Mouse (Mus musculus) neutrophil, adult 59 days (primary cell): ENCODE measurements around the gene Usp17la. TPM values are rescaled to one million over a fixed set of nuclear protein-coding genes. Genes with fewer than 3 reads are reported as not detected.

Source experiments
- total RNA-seq, 2 experiments: library from RNA; stranded (reverse); gene quantifications; 1 replicate in 1 of 2; 2 replicates in 1 of 2; pipeline ENCODE4 v1.2.4; 2023

The Usp17la gene
- total RNA-seq = not detected

GRCm38 (mm10) chr7:104856709-104857108 lies at the start of gene Usp17la:
TSS of gene Usp17la (plus strand) at chr7:104857009.

GRCm38 (mm10) chr7:104842503-104842902 lies 14.3 kb upstream of the Usp17la start, which contains the start of gene Usp17lb:
TSS of gene Usp17lb (minus strand) at chr7:104842603.

GRCm38 (mm10) chr7:104877731-104878130 lies 20.9 kb downstream of the Usp17la start, which contains the start of gene Olfr665:
TSS of gene Olfr665 (plus strand) at chr7:104878031.

GRCm38 (mm10) chr7:104895852-104896251 lies 39.0 kb downstream of the Usp17la start, which contains the start of gene Olfr666:
TSS of gene Olfr666 (minus strand) at chr7:104895952.

Other genes with a start within 250 kb of the Usp17la start
- gene Olfr656, start 243.1 kb upstream of the Usp17la start, total RNA-seq = under 1 TPM in 1 of 2 experiments, not detected in 1; 0.09 TPM
- gene Olfr657, start 232.2 kb upstream of the Usp17la start, total RNA-seq = not detected
- gene Olfr658, start 209.7 kb upstream of the Usp17la start, total RNA-seq = not detected
- gene Olfr659, start 190.3 kb upstream of the Usp17la start, total RNA-seq = not detected
- gene Olfr661, start 170.5 kb upstream of the Usp17la start, total RNA-seq = not detected
- gene Usp17le, start 79.5 kb upstream of the Usp17la start, total RNA-seq = not detected
- under 1 TPM in 1 of 2 experiments, not detected in 1; 0.24 TPM for gene Usp17lb, start 14.4 kb upstream of the Usp17la start, total RNA-seq
- gene Olfr665, start 21.0 kb downstream of the Usp17la start, total RNA-seq = not detected
- not detected for gene Olfr666, start 38.9 kb downstream of the Usp17la start, total RNA-seq
- gene Olfr667, start 64.5 kb downstream of the Usp17la start, total RNA-seq = not detected
- gene Olfr668, start 71.0 kb downstream of the Usp17la start, total RNA-seq = not detected
- gene Olfr669, start 77.2 kb downstream of the Usp17la start, total RNA-seq = not detected
- not detected for gene Olfr670, start 105.6 kb downstream of the Usp17la start, total RNA-seq
- gene Olfr671, start 122.1 kb downstream of the Usp17la start, total RNA-seq = not detected
- not detected for gene Olfr672, start 145.0 kb downstream of the Usp17la start, total RNA-seq
- gene Olfr675, start 171.5 kb downstream of the Usp17la start, total RNA-seq = not detected
- gene Olfr676, start 175.7 kb downstream of the Usp17la start, total RNA-seq = not detected
- not detected for gene Olfr677, start 194.4 kb downstream of the Usp17la start, total RNA-seq
- gene Olfr678, start 207.5 kb downstream of the Usp17la start, total RNA-seq = not detected
- gene Olfr679, start 224.2 kb downstream of the Usp17la start, total RNA-seq = not detected
- not detected for gene Olfr680-ps1, start 235.8 kb downstream of the Usp17la start, total RNA-seq